In genomic region chr8:121262728-121263389, GRCm38 (mm10) we compare ENCODE assay signal across 9 mouse cellular contexts.
DNase-seq lines count a peak whose midpoint lies in the region; ATAC-seq and TF ChIP-seq lines count a peak whose summit lies in the region.
"Had no signal": no experiment of that assay in that cellular context is flagged by ENCODE, and none has a peak within 500 bp of the region (broad histone marks: within the 10 kb centered on the region; RNA-seq: fewer than 3 reads in every experiment).

No protein-coding gene starts in this region.

- H3K4me1 ChIP-seq in midbrain, embryonic 15.5 days, result no peaks in the 10 kb centered on the region
- H3K4me1 ChIP-seq in midbrain, postnatal 0 days (ENCODE audit: insufficient read depth, low read length), result no peaks in the 10 kb centered on the region
- peaks cover 34% of the 10 kb centered on the region for H3K4me1 ChIP-seq in heart, embryonic 15.5 days (replicated peaks)
- H3K4me1 ChIP-seq in stomach, embryonic 16.5 days (ENCODE audit: control insufficient read depth, insufficient read depth, low read length), result peaks cover 34% of the 10 kb centered on the region
- peaks cover 5% of the 10 kb centered on the region for H3K4me1 ChIP-seq in forebrain, embryonic 12.5 days

- H3K27me3 ChIP-seq in midbrain, embryonic 15.5 days (replicated peaks), result no peaks in the 10 kb centered on the region
- H3K27me3 ChIP-seq in midbrain, postnatal 0 days (ENCODE audit: insufficient read depth, low read length), result no peaks in the 10 kb centered on the region
- H3K27me3 ChIP-seq in heart, embryonic 15.5 days, result 0 out of 2 replicates have a peak, but pooled peaks cover 4% of the 10 kb centered on the region
- no peaks in the 10 kb centered on the region for H3K27me3 ChIP-seq in stomach, embryonic 16.5 days (ENCODE audit: control insufficient read depth, insufficient read depth, low read length)
- H3K27me3 ChIP-seq in forebrain, embryonic 12.5 days, result peaks cover 9% of the 10 kb centered on the region; the same call in 1 of the 2 replicates

- H3K4me3 ChIP-seq in midbrain, embryonic 15.5 days, result no peak overlapping the region
- H3K4me3 ChIP-seq in midbrain, postnatal 0 days (ENCODE audit: low read depth, low read length), result no peak overlapping the region
- H3K4me3 ChIP-seq in heart, embryonic 15.5 days, result no peak overlapping the region; the same call in 1 of the 2 replicates
- H3K4me3 ChIP-seq in stomach, embryonic 16.5 days (replicated peaks; ENCODE audit: low read length), result 0 out of 2 replicates have a peak overlapping the region, but pooled peaks have one; percentile 6
- H3K4me3 ChIP-seq in forebrain, embryonic 12.5 days (replicated peaks), result no peak overlapping the region
- H3K4me3 ChIP-seq: midbrain, embryonic 13.5 days had no signal

- ATAC-seq in midbrain, embryonic 15.5 days (replicated peaks), result no peak
- ATAC-seq in midbrain, postnatal 0 days (ENCODE audit: low FRiP score), result no peak
- ATAC-seq in heart, embryonic 15.5 days (replicated peaks; ENCODE audit: insufficient number of reproducible peaks, insufficient read depth, low FRiP score, low read depth), result peak; percentile 75
- ATAC-seq in stomach, embryonic 16.5 days (ENCODE audit: insufficient read depth, low FRiP score), result peak; percentile 72
- ATAC-seq in forebrain, embryonic 12.5 days (ENCODE audit: low FRiP score), result no peak
- ATAC-seq: midbrain, embryonic 13.5 days had no signal

- no peak for DNase-seq in midbrain, postnatal 0 days (ENCODE audit: low spot score)
- DNase-seq in kidney, postnatal 4 days, result peak; percentile 57 to 73
- no peak for DNase-seq in thymus, postnatal 0 days (ENCODE audit: low spot score)
- DNase-seq in left cerebral cortex, adult 9 months (ENCODE audit: low spot score in 2 of 2), result no peak

- H3K9me3 ChIP-seq in midbrain, embryonic 15.5 days, result no peaks in the 10 kb centered on the region
- H3K9me3 ChIP-seq in midbrain, postnatal 0 days (ENCODE audit: low read length), result no peaks in the 10 kb centered on the region
- no peaks in the 10 kb centered on the region for H3K9me3 ChIP-seq in heart, embryonic 15.5 days (replicated peaks)
- no peaks in the 10 kb centered on the region for H3K9me3 ChIP-seq in stomach, embryonic 16.5 days (replicated peaks; ENCODE audit: control insufficient read depth, low read length)
- no peaks in the 10 kb centered on the region for H3K9me3 ChIP-seq in forebrain, embryonic 12.5 days
- H3K9me3 ChIP-seq: midbrain, embryonic 13.5 days had no signal

- peak overlapping the region; percentile 20; the same call in 1 of the 2 replicates for H3K4me2 ChIP-seq in midbrain, embryonic 15.5 days
- H3K4me2 ChIP-seq in midbrain, postnatal 0 days (ENCODE audit: low read depth, low read length, poor library complexity, severe bottlenecking), result no peak overlapping the region
- H3K4me2 ChIP-seq in heart, embryonic 15.5 days, result peak overlapping the region; percentile 44
- peak overlapping the region; percentile 42 for H3K4me2 ChIP-seq in stomach, embryonic 16.5 days (ENCODE audit: low read depth, low read length)
- H3K4me2 ChIP-seq in forebrain, embryonic 12.5 days, result no peak overlapping the region

- no peak overlapping the region for H3K27ac ChIP-seq in midbrain, embryonic 15.5 days
- H3K27ac ChIP-seq in midbrain, postnatal 0 days (ENCODE audit: low read depth, low read length), result no peak overlapping the region
- peak overlapping the region; percentile 71 for H3K27ac ChIP-seq in heart, embryonic 15.5 days
- peak overlapping the region; percentile 87 for H3K27ac ChIP-seq in stomach, embryonic 16.5 days (ENCODE audit: low read length)
- no peak overlapping the region for H3K27ac ChIP-seq in forebrain, embryonic 12.5 days
- H3K27ac ChIP-seq: midbrain, embryonic 13.5 days had no signal

- no peak overlapping the region for H3K9ac ChIP-seq in midbrain, embryonic 15.5 days
- H3K9ac ChIP-seq in midbrain, postnatal 0 days (replicated peaks; ENCODE audit: low read length, poor library complexity, severe bottlenecking), result no peak overlapping the region
- no peak overlapping the region for H3K9ac ChIP-seq in heart, embryonic 15.5 days
- H3K9ac ChIP-seq in stomach, embryonic 16.5 days (ENCODE audit: low read length), result peak overlapping the region; percentile 46
- H3K9ac ChIP-seq in forebrain, embryonic 12.5 days, result no peak overlapping the region
- H3K9ac ChIP-seq: midbrain, embryonic 13.5 days had no signal

- WGBS in midbrain, embryonic 15.5 days, result 80% methylated on average over 21 of the region's 21 CpGs
- 76% methylated on average over 21 of the region's 21 CpGs for WGBS in midbrain, postnatal 0 days
- 30% methylated on average over 21 of the region's 21 CpGs for WGBS in heart, embryonic 15.5 days
- 51% methylated on average over 21 of the region's 21 CpGs for WGBS in stomach, embryonic 16.5 days
- WGBS in forebrain, embryonic 12.5 days, result 83% methylated on average over 21 of the region's 21 CpGs

- H3K36me3 ChIP-seq in midbrain, embryonic 15.5 days (replicated peaks), result no peaks in the 10 kb centered on the region
- no peaks in the 10 kb centered on the region for H3K36me3 ChIP-seq in midbrain, postnatal 0 days (ENCODE audit: insufficient read depth, low read length)
- no peaks in the 10 kb centered on the region for H3K36me3 ChIP-seq in heart, embryonic 15.5 days
- H3K36me3 ChIP-seq in stomach, embryonic 16.5 days (ENCODE audit: control insufficient read depth, insufficient read depth, low read length), result no peaks in the 10 kb centered on the region
- no peaks in the 10 kb centered on the region for H3K36me3 ChIP-seq in forebrain, embryonic 12.5 days (replicated peaks)
- H3K36me3 ChIP-seq: midbrain, embryonic 13.5 days had no signal

- TF ChIP-seq CTCF in midbrain, postnatal 0 days (IDR thresholded peaks at IDR 0.05), result no peak

Comparison
In these comparisons a context has a peak if more than half of its experiments do, and no peak if none do; other contexts are left out.
1. H3K4me2 ChIP-seq: peak in midbrain, embryonic 15.5 days (single experiment), heart, embryonic 15.5 days (single experiment) and stomach, embryonic 16.5 days (single experiment); none in midbrain, postnatal 0 days (single experiment) and forebrain, embryonic 12.5 days (single experiment).
2. ATAC-seq: peak in heart, embryonic 15.5 days (single experiment) and stomach, embryonic 16.5 days (single experiment); none in midbrain, embryonic 15.5 days (single experiment), midbrain, postnatal 0 days (single experiment) and forebrain, embryonic 12.5 days (single experiment).
3. H3K27ac ChIP-seq: peak in heart, embryonic 15.5 days (single experiment) and stomach, embryonic 16.5 days (single experiment); none in midbrain, embryonic 15.5 days (single experiment), midbrain, postnatal 0 days (single experiment) and forebrain, embryonic 12.5 days (single experiment).
4. DNase-seq: peak in kidney, postnatal 4 days (2 of 2); none in midbrain, postnatal 0 days (single experiment), thymus, postnatal 0 days (single experiment) and left cerebral cortex, adult 9 months (0 of 2).